Mouse (Mus musculus) ES-E14 (cell line): ENCODE measurements at regions not wholly inside any gene's neighbourhood (a gene's known extent, or its start where the extent isn't known, plus 50 kb on each side); places are given as distances from the start of the nearest gene placed in this dataset.

Source experiments
- DNase-seq: peaks from one replicate; pipeline ENCODE4 v3.0.0-alpha.2; 2013; ENCODE audit warnings: low read depth, low spot score
- H3K27ac ChIP-seq: 2 replicates; pipeline ENCODE4 v1.5.1; 2012; ENCODE audit warnings: low read depth, mild to moderate bottlenecking, low read length, moderate library complexity, mixed read lengths; ENCODE audit not compliant: poor library complexity, insufficient read depth, severe bottlenecking
- H3K36me3 ChIP-seq: 2 replicates; pipeline ENCODE4 v1.6.1; 2012; ENCODE audit warnings: mild to moderate bottlenecking, low read length, moderate library complexity, mixed read lengths; ENCODE audit not compliant: control insufficient read depth, poor library complexity, insufficient read depth, severe bottlenecking
- H3K4me1 ChIP-seq, 2 experiments: fragments of 150-350 bp in 1 of 2; sonication (generic) in 1 of 2; 2 replicates each; pipeline ENCODE4 v1.6.1; 2012; ENCODE audit warnings: low read length in 2 of 2, mild to moderate bottlenecking in 1 of 2, mixed read lengths in 1 of 2; ENCODE audit not compliant: control insufficient read depth in 2 of 2, insufficient read depth in 2 of 2, poor library complexity in 1 of 2
- H3K4me3 ChIP-seq, 2 experiments: fragments of 150-350 bp in 1 of 2; sonication (generic) in 1 of 2; 2 replicates each; pipeline ENCODE4 v1.5.1; 2012; ENCODE audit warnings: low read length in 2 of 2, low read depth in 1 of 2, mild to moderate bottlenecking in 1 of 2, mixed read lengths in 1 of 2; ENCODE audit not compliant: insufficient read depth in 1 of 2, poor library complexity in 1 of 2, severe bottlenecking in 1 of 2
- H3K9ac ChIP-seq: 2 replicates; pipeline ENCODE4 v1.6.1; 2012; ENCODE audit warnings: low read depth, mild to moderate bottlenecking, low read length, mixed read lengths; ENCODE audit not compliant: poor library complexity, insufficient read depth, severe bottlenecking
- H3K9me3 ChIP-seq: fragments of 150-350 bp; sonication (generic); 2 replicates; pipeline ENCODE4 v1.6.1; 2012; ENCODE audit warnings: low read depth, mild to moderate bottlenecking, low read length; ENCODE audit not compliant: control insufficient read depth, insufficient read depth
- CHD2 ChIP-seq: IDR thresholded peaks from 2 replicates; pipeline ENCODE4 v1.6.1; 2014; ENCODE audit warnings: mild to moderate bottlenecking, low read depth, low read length, inconsistent platforms
- HCFC1 ChIP-seq: IDR thresholded peaks from 2 replicates; pipeline ENCODE4 v1.6.1; 2012; ENCODE audit warnings: low read length, inconsistent platforms, borderline replicate concordance; ENCODE audit not compliant: insufficient read depth
- MAFK ChIP-seq: IDR thresholded peaks from 2 replicates; pipeline ENCODE4 v1.6.1; 2014; ENCODE audit warnings: mild to moderate bottlenecking, low read depth, low read length, inconsistent platforms; ENCODE audit not compliant: insufficient read depth
- ZC3H11A ChIP-seq: IDR thresholded peaks from 2 replicates; pipeline ENCODE4 v1.6.1; 2012; ENCODE audit warnings: low read depth, mild to moderate bottlenecking, inconsistent platforms, low read length, borderline replicate concordance
- ZNF384 ChIP-seq: IDR thresholded peaks from 2 replicates; pipeline ENCODE4 v1.6.1; 2012; ENCODE audit warnings: low read depth, low read length, inconsistent platforms
- in situ Hi-C, 2 experiments: fragments of 600-800 bp; cut with MboI; formaldehyde crosslinking; loops; one replicate each; pipeline ENCODE4 v1.15.1; 2025; ENCODE audit warnings: low sequenced_read_pairs in 2 of 2, inconsistent platforms in 1 of 2; ENCODE audit not compliant: unreplicated experiment in 2 of 2

DNA sequence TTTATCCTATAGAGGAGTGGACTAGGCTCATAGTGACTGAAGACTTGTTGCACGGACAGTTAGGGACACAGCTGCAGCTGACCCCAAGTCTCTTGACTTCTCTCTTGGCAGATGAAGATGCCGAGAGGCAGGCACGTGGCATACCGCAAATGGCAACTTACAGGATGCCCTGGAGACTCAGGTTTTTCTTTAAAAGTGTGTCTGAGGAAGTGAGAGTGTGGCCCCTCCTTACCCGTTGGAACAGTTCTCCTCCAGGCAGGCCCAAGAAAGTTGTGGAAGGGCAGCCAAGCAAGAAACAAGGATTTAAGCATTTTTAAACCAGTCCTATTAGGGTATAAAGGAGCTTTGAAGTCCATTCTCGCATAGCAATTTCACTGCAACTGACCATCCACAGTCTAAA, 180.5 kb downstream of the Bcl11a start:
- H3K4me3 ChIP-seq = no peak overlapping the region
- no peaks in the 10 kb centered on the region for H3K9me3 ChIP-seq
- in situ Hi-C loops = no loop called here
- no peaks in the 10 kb centered on the region for H3K4me1 ChIP-seq
- no peak overlapping the region for H3K9ac ChIP-seq
- no peaks in the 10 kb centered on the region for H3K36me3 ChIP-seq
- no peak for DNase-seq
- no peak overlapping the region for H3K27ac ChIP-seq
- TF ChIP-seq MAFK (no peak), ZC3H11A (no peak), CHD2 (no peak), ZNF384 (no peak), HCFC1 (no peak)

DNA sequence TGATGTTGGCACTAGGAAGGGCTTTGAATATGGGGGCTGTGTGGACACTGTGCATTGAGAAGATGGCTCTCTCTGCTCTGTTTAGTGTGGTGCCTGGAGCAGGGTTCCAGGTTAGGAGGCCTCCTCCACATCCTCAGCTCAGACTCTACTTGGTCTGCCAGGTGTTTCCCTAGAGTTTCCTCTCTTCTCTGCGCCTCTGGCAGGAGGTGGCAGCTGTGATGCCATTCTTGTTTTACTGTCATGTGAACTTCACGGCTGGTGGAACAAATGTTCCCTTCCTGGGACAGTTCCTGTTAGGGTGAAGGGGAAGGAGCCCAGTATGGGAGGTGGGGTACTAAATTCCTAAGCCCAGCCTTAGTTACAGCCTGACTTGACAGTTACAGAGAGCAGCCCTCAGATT, 181.8 kb downstream of the Bcl11a start:
- Histone ChIP-seq H3K27ac (no peak overlapping the region), H3K36me3 (no peaks in the 10 kb centered on the region), H3K9me3 (no peaks in the 10 kb centered on the region), H3K9ac (no peak overlapping the region), H3K4me1 (no peaks in the 10 kb centered on the region), H3K4me3 (no peak overlapping the region)
- in situ Hi-C loops = no loop called here
- DNase-seq = no peak
- TF ChIP-seq ZC3H11A (no peak), HCFC1 (no peak), ZNF384 (no peak)

DNA sequence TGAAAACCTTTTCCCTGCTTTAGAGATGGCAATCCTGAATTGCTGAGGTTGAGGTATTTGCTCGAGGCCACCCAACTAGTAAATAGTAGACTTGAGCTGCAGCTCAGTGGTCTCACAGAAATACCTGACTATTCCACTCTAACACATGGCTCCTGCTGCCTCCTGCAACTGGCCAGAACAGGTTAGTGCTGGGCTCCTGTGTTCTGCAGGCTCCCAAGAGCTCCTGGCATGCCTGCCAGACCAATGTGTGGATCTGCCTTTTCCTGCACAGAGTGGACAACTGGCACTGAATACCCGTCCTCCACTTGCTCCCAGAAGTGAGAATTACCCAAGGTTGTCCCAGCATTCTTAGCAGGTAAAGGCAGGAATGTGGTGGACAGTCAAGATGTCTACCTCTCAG, 191.2 kb downstream of the Bcl11a start:
- Histone ChIP-seq H3K4me1 (peaks cover 0 to 4% of the 10 kb centered on the region in 2 experiments; a peak in 1 of 4 replicates), H3K27ac (no peak overlapping the region), H3K36me3 (no peaks in the 10 kb centered on the region), H3K9ac (no peak overlapping the region), H3K9me3 (no peaks in the 10 kb centered on the region), H3K4me3 (no peak overlapping the region)
- TF ChIP-seq ZNF384 (no peak), CHD2 (no peak), HCFC1 (no peak), MAFK (no peak), ZC3H11A (no peak)
- no peak for DNase-seq
- in situ Hi-C loops = no loop called here

DNA sequence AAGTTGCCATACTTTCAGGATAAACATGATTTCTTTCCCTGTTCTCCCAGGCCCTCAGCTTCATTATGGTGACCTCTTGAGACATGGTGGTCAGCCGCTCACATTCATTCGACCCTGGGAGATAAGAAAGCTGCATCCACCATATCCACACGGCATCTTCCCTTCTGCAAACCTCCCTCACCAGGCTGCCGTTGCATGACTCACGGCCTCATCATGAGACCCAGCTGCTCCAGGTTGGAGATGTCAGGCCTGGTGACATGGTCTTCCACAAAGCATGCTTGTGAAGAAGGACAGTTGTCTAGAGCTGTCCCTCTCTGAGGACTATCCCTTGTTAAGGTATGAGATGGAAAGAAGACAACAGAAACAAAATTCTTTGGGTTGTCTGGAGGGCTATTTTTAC, 203.8 kb downstream of the Bcl11a start:
- Histone ChIP-seq H3K9me3 (no peaks in the 10 kb centered on the region), H3K9ac (no peak overlapping the region), H3K4me1 (peaks cover 0 to 1% of the 10 kb centered on the region in 2 experiments; a peak in 2 of 4 replicates), H3K27ac (no peak overlapping the region), H3K36me3 (no peaks in the 10 kb centered on the region), H3K4me3 (no peak overlapping the region)
- in situ Hi-C loops = no loop called here
- no peak for TF ChIP-seq MAFK
- TF ChIP-seq CHD2 = no peak
- TF ChIP-seq ZC3H11A = no peak
- TF ChIP-seq HCFC1 = no peak
- no peak for TF ChIP-seq ZNF384
- no peak for DNase-seq

DNA sequence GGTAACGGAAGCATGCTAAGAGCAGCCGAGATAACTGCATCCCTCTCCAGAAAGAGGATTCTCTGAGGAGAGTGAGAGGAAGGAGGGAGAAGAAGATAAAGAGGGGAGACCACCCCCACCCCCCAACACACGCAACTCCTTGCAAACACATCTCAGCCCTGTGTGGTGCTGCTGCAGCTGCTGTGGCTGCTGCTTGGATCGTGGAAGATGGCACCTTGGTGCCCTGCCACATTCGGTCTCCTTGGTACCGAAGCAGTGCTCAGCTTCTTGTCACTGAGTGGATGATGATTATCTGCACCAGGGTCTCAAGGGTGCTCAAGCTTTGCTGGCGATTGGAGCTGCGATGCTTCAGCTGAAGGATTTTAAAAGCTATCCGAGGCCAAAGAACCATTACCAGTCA, 204.7 kb downstream of the Bcl11a start:
- no peaks in the 10 kb centered on the region for H3K9me3 ChIP-seq
- peak overlapping the region in 1 of 2 experiments; percentile 26; a peak in 1 of 4 replicates for H3K4me3 ChIP-seq
- TF ChIP-seq ZNF384 (no peak), MAFK (no peak), HCFC1 (no peak), CHD2 (no peak), ZC3H11A (no peak)
- H3K27ac ChIP-seq = no peak overlapping the region
- no peak overlapping the region for H3K9ac ChIP-seq
- in situ Hi-C loops = no loop called here
- DNase-seq = no peak
- H3K36me3 ChIP-seq = no peaks in the 10 kb centered on the region
- H3K4me1 ChIP-seq = peaks cover 0 to 6% of the 10 kb centered on the region in 2 experiments; a peak in 2 of 4 replicates
